Mouse (Mus musculus) ES-E14 (cell line): ENCODE data around the gene Vps45. TPM values are rescaled to one million over a fixed set of nuclear protein-coding genes. Genes with fewer than 3 reads are reported as not detected.

ENCODE experiments used
- DNase-seq: peaks from one replicate; pipeline ENCODE4 v3.0.0-alpha.2; 2013; ENCODE audit warnings: low read depth, low spot score
- H3K27ac ChIP-seq: 2 replicates; pipeline ENCODE4 v1.5.1; 2012; ENCODE audit warnings: low read depth, mild to moderate bottlenecking, low read length, moderate library complexity, mixed read lengths; ENCODE audit not compliant: poor library complexity, insufficient read depth, severe bottlenecking
- H3K36me3 ChIP-seq: 2 replicates; pipeline ENCODE4 v1.6.1; 2012; ENCODE audit warnings: mild to moderate bottlenecking, low read length, moderate library complexity, mixed read lengths; ENCODE audit not compliant: control insufficient read depth, poor library complexity, insufficient read depth, severe bottlenecking
- H3K4me1 ChIP-seq, 2 experiments: fragments of 150-350 bp in 1 of 2; sonication (generic) in 1 of 2; 2 replicates each; pipeline ENCODE4 v1.6.1; 2012; ENCODE audit warnings: low read length in 2 of 2, mild to moderate bottlenecking in 1 of 2, mixed read lengths in 1 of 2; ENCODE audit not compliant: control insufficient read depth in 2 of 2, insufficient read depth in 2 of 2, poor library complexity in 1 of 2
- H3K4me3 ChIP-seq, 2 experiments: fragments of 150-350 bp in 1 of 2; sonication (generic) in 1 of 2; 2 replicates each; pipeline ENCODE4 v1.5.1; 2012; ENCODE audit warnings: low read length in 2 of 2, low read depth in 1 of 2, mild to moderate bottlenecking in 1 of 2, mixed read lengths in 1 of 2; ENCODE audit not compliant: insufficient read depth in 1 of 2, poor library complexity in 1 of 2, severe bottlenecking in 1 of 2
- H3K9ac ChIP-seq: 2 replicates; pipeline ENCODE4 v1.6.1; 2012; ENCODE audit warnings: low read depth, mild to moderate bottlenecking, low read length, mixed read lengths; ENCODE audit not compliant: poor library complexity, insufficient read depth, severe bottlenecking
- H3K9me3 ChIP-seq: fragments of 150-350 bp; sonication (generic); 2 replicates; pipeline ENCODE4 v1.6.1; 2012; ENCODE audit warnings: low read depth, mild to moderate bottlenecking, low read length; ENCODE audit not compliant: control insufficient read depth, insufficient read depth
- CHD2 ChIP-seq: IDR thresholded peaks from 2 replicates; pipeline ENCODE4 v1.6.1; 2014; ENCODE audit warnings: mild to moderate bottlenecking, low read depth, low read length, inconsistent platforms
- HCFC1 ChIP-seq: IDR thresholded peaks from 2 replicates; pipeline ENCODE4 v1.6.1; 2012; ENCODE audit warnings: low read length, inconsistent platforms, borderline replicate concordance; ENCODE audit not compliant: insufficient read depth
- MAFK ChIP-seq: IDR thresholded peaks from 2 replicates; pipeline ENCODE4 v1.6.1; 2014; ENCODE audit warnings: mild to moderate bottlenecking, low read depth, low read length, inconsistent platforms; ENCODE audit not compliant: insufficient read depth
- ZC3H11A ChIP-seq: IDR thresholded peaks from 2 replicates; pipeline ENCODE4 v1.6.1; 2012; ENCODE audit warnings: low read depth, mild to moderate bottlenecking, inconsistent platforms, low read length, borderline replicate concordance
- ZNF384 ChIP-seq: IDR thresholded peaks from 2 replicates; pipeline ENCODE4 v1.6.1; 2012; ENCODE audit warnings: low read depth, low read length, inconsistent platforms
- in situ Hi-C, 2 experiments: fragments of 600-800 bp; cut with MboI; formaldehyde crosslinking; loops; one replicate each; pipeline ENCODE4 v1.15.1; 2025; ENCODE audit warnings: low sequenced_read_pairs in 2 of 2, inconsistent platforms in 1 of 2; ENCODE audit not compliant: unreplicated experiment in 2 of 2
- total RNA-seq: library from RNA; depleted of rRNA; stranded (reverse); fragments of 300-350 nt; gene quantifications from 2 replicates; pipeline ENCODE4 v1.2.3, GENCODE M21; 2012

Gene Vps45
- total RNA-seq, 1 experiment: 11.9 TPM

DNA sequence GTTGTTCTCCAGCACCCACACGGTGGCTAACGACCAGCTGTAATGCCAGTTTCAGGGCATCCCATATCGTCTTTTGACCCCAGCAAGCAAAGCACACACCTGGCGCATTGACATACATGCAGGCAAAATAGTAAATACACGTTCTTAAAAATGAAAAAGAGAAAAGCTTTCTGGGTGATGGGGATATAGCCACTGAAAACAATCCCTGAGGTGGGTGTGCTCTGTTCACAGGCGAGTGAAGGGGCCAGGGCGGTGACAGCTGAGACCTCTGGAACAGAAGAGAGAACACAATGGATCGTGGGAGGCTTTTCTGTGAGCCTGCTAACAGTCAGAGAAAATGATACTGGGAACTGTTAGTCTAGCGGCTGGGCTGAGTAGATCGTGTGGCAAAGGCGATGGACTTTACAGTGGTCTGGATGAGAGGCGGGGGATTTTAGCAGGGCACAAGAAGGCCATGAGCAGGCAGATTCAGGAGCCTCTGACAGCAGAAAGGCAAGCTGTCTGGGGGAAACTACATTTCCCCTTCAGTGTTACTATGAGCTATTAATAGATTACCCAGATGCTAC lies 14.7 kb upstream of the Vps45 start:
- Histone ChIP-seq H3K9ac (no peak overlapping the region), H3K36me3 (no peaks in the 10 kb centered on the region), H3K9me3 (no peaks in the 10 kb centered on the region), H3K4me3 (no peak overlapping the region), H3K27ac (no peak overlapping the region), H3K4me1 (no peaks in the 10 kb centered on the region)
- TF ChIP-seq CHD2: no peak
- no peak for TF ChIP-seq MAFK
- no peak for TF ChIP-seq HCFC1
- TF ChIP-seq ZNF384: no peak
- TF ChIP-seq ZC3H11A: no peak
- DNase-seq: no peak
- in situ Hi-C loops: no loop called here

DNA sequence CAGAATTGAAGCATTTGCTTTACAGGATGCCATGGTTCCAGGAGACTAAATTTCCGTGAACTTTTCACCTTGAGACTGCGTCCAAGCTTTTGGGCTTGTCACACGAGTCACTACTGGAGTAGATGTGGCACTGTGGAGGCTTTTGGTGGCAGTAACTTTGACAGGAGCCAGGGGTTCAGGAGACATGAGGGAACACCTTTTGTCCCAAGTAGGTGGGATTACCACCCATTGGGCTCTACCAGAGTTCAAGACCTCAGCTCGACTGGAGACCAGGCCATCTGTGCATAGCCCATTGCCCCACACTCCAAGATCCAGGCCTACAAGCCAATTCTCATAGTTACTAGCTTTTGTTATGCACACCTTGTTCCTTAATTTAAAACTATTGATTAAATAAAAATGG lies 12.0 kb upstream of the Vps45 start:
- in situ Hi-C loops: no loop called here
- Histone ChIP-seq H3K36me3 (no peaks in the 10 kb centered on the region), H3K4me1 (no peaks in the 10 kb centered on the region; a peak in 1 of 4 replicates), H3K27ac (no peak overlapping the region), H3K4me3 (no peak overlapping the region), H3K9ac (no peak overlapping the region), H3K9me3 (no peaks in the 10 kb centered on the region)
- TF ChIP-seq ZC3H11A (no peak), MAFK (no peak), HCFC1 (no peak), CHD2 (no peak), ZNF384 (no peak)
- no peak for DNase-seq

DNA sequence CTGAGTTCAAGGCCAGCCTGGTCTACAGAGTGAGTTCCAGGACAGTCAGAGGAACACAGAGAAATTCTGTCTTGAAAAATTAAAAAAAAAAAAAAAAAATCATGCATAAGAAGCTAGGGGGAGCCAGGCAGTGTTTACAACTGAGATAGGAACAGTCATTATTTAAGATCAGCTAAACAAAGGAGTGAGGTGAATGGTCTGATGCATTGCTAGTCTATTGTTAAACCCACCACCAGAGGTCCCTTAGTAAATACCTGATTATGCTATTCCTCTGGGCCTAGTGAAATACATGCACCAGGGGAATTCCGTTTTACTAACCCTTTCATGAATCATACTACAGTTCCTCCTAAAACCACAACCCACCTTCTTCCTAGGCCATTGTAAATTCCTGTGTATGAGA lies 11.3 kb upstream of the Vps45 start:
- Histone ChIP-seq H3K4me1 (no peaks in the 10 kb centered on the region; a peak in 1 of 4 replicates), H3K4me3 (no peak overlapping the region), H3K9ac (no peak overlapping the region), H3K9me3 (no peaks in the 10 kb centered on the region), H3K36me3 (no peaks in the 10 kb centered on the region), H3K27ac (no peak overlapping the region)
- no peak for DNase-seq
- in situ Hi-C loops: no loop called here
- no peak for TF ChIP-seq MAFK
- TF ChIP-seq ZNF384: peak; percentile 67; the same call in 1 of the 2 replicates

DNA sequence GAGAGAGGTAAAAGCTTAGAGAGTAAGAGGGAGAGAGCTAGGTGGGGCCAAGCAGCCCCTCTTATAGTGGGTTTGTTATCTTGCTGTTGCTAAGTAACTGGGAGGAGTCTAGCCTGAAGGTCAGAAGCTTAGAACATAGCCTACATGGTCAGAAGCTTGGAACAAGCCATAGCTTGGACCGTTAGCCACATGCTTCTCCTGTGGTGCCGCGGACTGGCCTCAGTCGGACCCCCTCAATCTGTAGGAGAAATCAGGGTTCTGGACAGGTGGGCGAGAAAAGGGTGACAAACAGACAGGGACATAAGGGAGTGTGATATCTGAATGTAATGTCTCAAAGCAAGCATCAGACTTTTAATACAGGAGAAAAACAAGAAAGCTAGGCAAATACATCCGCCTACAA lies 10.8 kb upstream of the Vps45 start:
- in situ Hi-C loops: no loop called here

GRCm38 (mm10) chr3:96066741-96067140 lies 8.5 kb upstream of the Vps45 start:
- H3K9ac ChIP-seq: no peak overlapping the region
- no peak overlapping the region for H3K4me3 ChIP-seq
- no peaks in the 10 kb centered on the region; a peak in 1 of 4 replicates for H3K4me1 ChIP-seq
- no peak for DNase-seq
- no peaks in the 10 kb centered on the region for H3K9me3 ChIP-seq
- TF ChIP-seq CHD2 (no peak), ZNF384 (no peak), MAFK (no peak), ZC3H11A (no peak), HCFC1 (no peak)
- H3K27ac ChIP-seq: no peak overlapping the region
- in situ Hi-C loops: no loop called here
- no peaks in the 10 kb centered on the region for H3K36me3 ChIP-seq

More for the DNA sequence above, 10.8 kb upstream of the Vps45 start:
- no peaks in the 10 kb centered on the region; a peak in 1 of 4 replicates for H3K4me1 ChIP-seq
- no peaks in the 10 kb centered on the region for H3K9me3 ChIP-seq
- H3K4me3 ChIP-seq: no peak overlapping the region
- no peak overlapping the region for H3K27ac ChIP-seq
- no peak for DNase-seq
- no peaks in the 10 kb centered on the region for H3K36me3 ChIP-seq
- no peak overlapping the region for H3K9ac ChIP-seq
- TF ChIP-seq MAFK (no peak), ZC3H11A (no peak), HCFC1 (no peak), CHD2 (no peak), ZNF384 (no peak)
